Mouse (Mus musculus): ENCODE results near the gene Slc11a1. TPM values are rescaled to one million over a fixed set of nuclear protein-coding genes. Genes with fewer than 3 reads are reported as not detected.

Gene Slc11a1
- polyA plus RNA-seq, 1 experiment, result 588 TPM

GRCm38 (mm10) chr1:74367886-74368645, 6.9 kb upstream of the Slc11a1 start:
- Histone ChIP-seq H3K27ac (ENCODE audit: insufficient read depth, low read depth, low read length) (peak overlapping the region; percentile 81), H3K4me1 (ENCODE audit: control insufficient read depth, insufficient read depth, low read length) (peaks cover 49% of the 10 kb centered on the region), H3K4me3 (ENCODE audit: insufficient read depth, low read length) (peak overlapping the region; percentile 42)
- TF ChIP-seq CTCF (IDR thresholded peaks at IDR 0.05; ENCODE audit: low read depth, low read length) (no peak), POLR2A (IDR thresholded peaks at IDR 0.05; ENCODE audit: borderline replicate concordance, low read depth, low read length) (no peak)

DNA sequence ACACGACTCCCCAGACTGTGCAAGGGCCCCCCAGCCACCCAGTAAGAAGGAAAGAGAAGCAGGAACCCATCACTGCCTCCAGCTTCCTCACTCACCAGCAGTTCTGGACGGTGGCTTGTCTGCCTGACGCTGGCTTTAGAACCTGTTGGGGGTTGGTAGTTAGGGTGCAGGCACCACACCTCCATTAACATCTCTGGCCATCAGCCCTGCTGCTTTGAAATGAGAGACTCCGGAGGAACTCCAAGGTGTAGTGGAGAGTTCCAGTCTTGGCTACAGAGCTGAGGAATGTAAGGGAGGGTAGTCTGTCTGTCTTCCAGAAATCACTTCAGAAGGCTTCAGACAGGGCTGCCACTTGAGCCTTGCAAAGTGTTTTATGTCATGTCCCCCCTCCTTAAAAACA, 5.0 kb upstream of the Slc11a1 start:
- no peak overlapping the region for H3K4me3 ChIP-seq (ENCODE audit: insufficient read depth, low read length)
- H3K4me1 ChIP-seq (ENCODE audit: control insufficient read depth, insufficient read depth, low read length), result peaks cover 53% of the 10 kb centered on the region
- H3K27ac ChIP-seq (ENCODE audit: insufficient read depth, low read depth, low read length), result peak overlapping the region; percentile 67; the same call in 1 of the 2 replicates
- TF ChIP-seq CTCF (IDR thresholded peaks at IDR 0.05; ENCODE audit: low read depth, low read length) (no peak), POLR2A (IDR thresholded peaks at IDR 0.05; ENCODE audit: borderline replicate concordance, low read depth, low read length) (no peak)

GRCm38 (mm10) chr1:74373372-74373771, 1.6 kb upstream of the Slc11a1 start:
- Histone ChIP-seq H3K4me3 (ENCODE audit: insufficient read depth, low read length) (no peak overlapping the region), H3K27ac (ENCODE audit: insufficient read depth, low read depth, low read length) (no peak overlapping the region), H3K4me1 (ENCODE audit: control insufficient read depth, insufficient read depth, low read length) (peaks cover 50% of the 10 kb centered on the region)
- TF ChIP-seq CTCF (IDR thresholded peaks at IDR 0.05; ENCODE audit: low read depth, low read length) (no peak), POLR2A (IDR thresholded peaks at IDR 0.05; ENCODE audit: borderline replicate concordance, low read depth, low read length) (no peak)

- H3K27ac ChIP-seq (ENCODE audit: insufficient read depth, low read depth, low read length), result peak overlapping the region; percentile 92
- TF ChIP-seq POLR2A (IDR thresholded peaks at IDR 0.05; ENCODE audit: borderline replicate concordance, low read depth, low read length), result no peak
- no peak for TF ChIP-seq CTCF (IDR thresholded peaks at IDR 0.05; ENCODE audit: low read depth, low read length)
- H3K4me3 ChIP-seq (ENCODE audit: insufficient read depth, low read length), result peak overlapping the region; percentile 77
- peaks cover 51% of the 10 kb centered on the region for H3K4me1 ChIP-seq (ENCODE audit: control insufficient read depth, insufficient read depth, low read length)
Measured at GRCm38 (mm10) chr1:74375561-74375960, 566 bp downstream of the Slc11a1 start.

- Histone ChIP-seq H3K4me1 (ENCODE audit: control insufficient read depth, insufficient read depth, low read length) (peaks cover 58% of the 10 kb centered on the region), H3K27ac (ENCODE audit: insufficient read depth, low read depth, low read length) (peak overlapping the region; percentile 92), H3K4me3 (ENCODE audit: insufficient read depth, low read length) (peak overlapping the region; percentile 77)
- no peak for TF ChIP-seq POLR2A (IDR thresholded peaks at IDR 0.05; ENCODE audit: borderline replicate concordance, low read depth, low read length)
- no peak for TF ChIP-seq CTCF (IDR thresholded peaks at IDR 0.05; ENCODE audit: low read depth, low read length)
Measured at GRCm38 (mm10) chr1:74376396-74376795, 1.4 kb downstream of the Slc11a1 start.

DNA sequence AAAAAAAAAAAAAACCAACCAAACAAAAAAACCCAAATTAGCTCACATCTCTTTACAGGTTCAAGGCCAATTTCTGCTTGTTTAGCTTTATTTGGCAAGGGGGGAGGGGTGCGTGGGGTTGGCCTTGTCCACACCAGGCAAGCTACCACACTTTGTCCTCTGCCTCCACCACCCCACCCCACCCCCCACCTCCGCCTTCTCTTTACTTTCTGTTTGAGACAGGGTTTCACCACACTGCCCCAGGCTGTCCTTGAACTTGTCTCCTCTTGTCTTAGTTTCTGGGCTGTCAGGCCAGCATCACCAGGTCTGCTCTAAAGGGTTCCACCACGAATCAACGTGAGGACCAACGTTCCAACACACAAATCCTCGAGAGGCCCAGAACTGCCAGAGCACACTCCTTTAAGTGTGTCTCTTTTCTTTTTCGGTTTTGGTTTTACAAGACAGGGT, 4.1 kb downstream of the Slc11a1 start:
- peak overlapping the region; percentile 5; the same call in 1 of the 2 replicates for H3K27ac ChIP-seq (ENCODE audit: insufficient read depth, low read depth, low read length)
- H3K4me3 ChIP-seq (ENCODE audit: insufficient read depth, low read length), result no peak overlapping the region
- peaks cover 52% of the 10 kb centered on the region for H3K4me1 ChIP-seq (ENCODE audit: control insufficient read depth, insufficient read depth, low read length)
- TF ChIP-seq POLR2A (IDR thresholded peaks at IDR 0.05; ENCODE audit: borderline replicate concordance, low read depth, low read length) (no peak), CTCF (IDR thresholded peaks at IDR 0.05; ENCODE audit: low read depth, low read length) (no peak)

- peak overlapping the region; percentile 17; the same call in 1 of the 2 replicates for H3K27ac ChIP-seq (ENCODE audit: insufficient read depth, low read depth, low read length)
- no peak overlapping the region for H3K4me3 ChIP-seq (ENCODE audit: insufficient read depth, low read length)
- TF ChIP-seq POLR2A (IDR thresholded peaks at IDR 0.05; ENCODE audit: borderline replicate concordance, low read depth, low read length), result no peak
- no peak for TF ChIP-seq CTCF (IDR thresholded peaks at IDR 0.05; ENCODE audit: low read depth, low read length)
- peaks cover 45% of the 10 kb centered on the region for H3K4me1 ChIP-seq (ENCODE audit: control insufficient read depth, insufficient read depth, low read length)
Measured at GRCm38 (mm10) chr1:74380484-74380883, 5.5 kb downstream of the Slc11a1 start.

- Histone ChIP-seq H3K4me3 (ENCODE audit: insufficient read depth, low read length) (no peak overlapping the region), H3K27ac (ENCODE audit: insufficient read depth, low read depth, low read length) (0 out of 2 replicates have a peak overlapping the region, but pooled peaks have one; percentile 1), H3K4me1 (ENCODE audit: control insufficient read depth, insufficient read depth, low read length) (peaks cover 47% of the 10 kb centered on the region)
- TF ChIP-seq POLR2A (IDR thresholded peaks at IDR 0.05; ENCODE audit: borderline replicate concordance, low read depth, low read length) (no peak), CTCF (IDR thresholded peaks at IDR 0.05; ENCODE audit: low read depth, low read length) (no peak)
Measured at GRCm38 (mm10) chr1:74381588-74382021, 6.6 kb downstream of the Slc11a1 start.

DNA sequence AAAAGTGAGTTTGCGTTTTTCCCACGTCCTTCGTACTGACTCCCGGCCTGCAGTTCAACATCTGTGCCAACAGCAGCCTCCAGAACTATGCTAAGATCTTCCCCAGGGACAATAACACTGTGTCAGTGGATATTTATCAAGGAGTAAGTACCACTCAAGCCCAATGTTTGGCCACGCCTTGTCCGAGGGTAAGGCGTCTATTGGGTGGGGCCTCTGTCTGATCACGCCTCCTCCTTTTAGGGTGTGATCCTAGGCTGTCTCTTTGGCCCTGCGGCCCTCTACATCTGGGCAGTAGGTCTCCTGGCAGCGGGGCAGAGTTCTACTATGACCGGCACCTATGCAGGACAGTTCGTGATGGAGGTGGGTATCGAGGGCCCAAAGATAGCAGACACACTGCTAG, 8.4 kb downstream of the Slc11a1 start:
- peaks cover 46% of the 10 kb centered on the region for H3K4me1 ChIP-seq (ENCODE audit: control insufficient read depth, insufficient read depth, low read length)
- no peak overlapping the region for H3K4me3 ChIP-seq (ENCODE audit: insufficient read depth, low read length)
- no peak overlapping the region for H3K27ac ChIP-seq (ENCODE audit: insufficient read depth, low read depth, low read length)
- no peak for TF ChIP-seq POLR2A (IDR thresholded peaks at IDR 0.05; ENCODE audit: borderline replicate concordance, low read depth, low read length)
- TF ChIP-seq CTCF (IDR thresholded peaks at IDR 0.05; ENCODE audit: low read depth, low read length), result no peak

DNA sequence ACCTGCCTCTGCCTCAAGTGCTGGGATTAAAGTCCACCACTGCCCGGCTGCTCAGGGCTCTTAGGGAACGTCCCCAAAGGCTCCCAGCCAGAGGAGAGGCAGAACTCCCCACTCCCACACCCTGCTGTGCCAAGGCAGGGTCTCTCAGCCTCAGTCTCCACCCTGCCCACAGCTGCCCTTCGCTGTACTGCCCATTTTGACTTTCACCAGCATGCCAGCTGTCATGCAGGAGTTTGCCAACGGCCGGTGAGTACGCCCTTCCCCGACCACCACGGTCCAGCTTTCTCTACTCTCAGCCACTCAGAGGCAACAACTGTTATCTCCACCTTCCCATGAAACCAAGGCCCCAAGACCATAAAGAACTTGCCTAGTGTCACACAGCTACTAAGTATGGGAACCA, 9.5 kb downstream of the Slc11a1 start:
- Histone ChIP-seq H3K4me1 (ENCODE audit: control insufficient read depth, insufficient read depth, low read length) (peaks cover 37% of the 10 kb centered on the region), H3K27ac (ENCODE audit: insufficient read depth, low read depth, low read length) (no peak overlapping the region), H3K4me3 (ENCODE audit: insufficient read depth, low read length) (no peak overlapping the region)
- no peak for TF ChIP-seq CTCF (IDR thresholded peaks at IDR 0.05; ENCODE audit: low read depth, low read length)
- TF ChIP-seq POLR2A (IDR thresholded peaks at IDR 0.05; ENCODE audit: borderline replicate concordance, low read depth, low read length), result no peak
